Mouse (Mus musculus) embryonic facial prominence, embryonic 14.5 days (tissue): ENCODE measurements around the gene Fcf1. TPM values are rescaled to one million over a fixed set of nuclear protein-coding genes. Genes with fewer than 3 reads are reported as not detected.

Experiments
- ATAC-seq: fragments of 200-750 bp; cut with Nextera tagmentation; 2 replicates; pipeline ENCODE4 v1.8.0; 2017; ENCODE audit warnings: low read depth, moderate number of reproducible peaks, moderate TSS enrichment
- DNase-seq: peaks from one replicate; pipeline ENCODE4 v3.0.0-alpha.2; 2015; ENCODE audit warnings: low spot score
- H3K27ac ChIP-seq: fragments of 300-500 bp; sonication (generic); replicated peaks from 2 replicates; pipeline ENCODE4 v1.5.1; 2014; ENCODE audit warnings: low read depth, mild to moderate bottlenecking, low read length, moderate library complexity
- H3K27me3 ChIP-seq: fragments of 300-500 bp; sonication (generic); replicated peaks from 2 replicates; pipeline ENCODE4 v1.6.1; 2014; ENCODE audit warnings: low read length; ENCODE audit not compliant: control insufficient read depth, insufficient read depth
- H3K36me3 ChIP-seq: fragments of 300-500 bp; sonication (generic); 2 replicates; pipeline ENCODE4 v1.6.1; 2014; ENCODE audit warnings: low read length, mixed read lengths; ENCODE audit not compliant: control insufficient read depth, insufficient read depth
- H3K4me1 ChIP-seq: fragments of 300-500 bp; sonication (generic); 2 replicates; pipeline ENCODE4 v1.6.1; 2014; ENCODE audit warnings: antibody characterized with exemption, low read length; ENCODE audit not compliant: control insufficient read depth, insufficient read depth
- H3K4me2 ChIP-seq: fragments of 300-500 bp; sonication (generic); 2 replicates; pipeline ENCODE4 v1.6.1; 2014; ENCODE audit warnings: low read depth, mild to moderate bottlenecking, low read length, moderate library complexity, mixed read lengths
- H3K4me3 ChIP-seq: fragments of 300-500 bp; sonication (generic); 2 replicates; pipeline ENCODE4 v1.5.1; 2014; ENCODE audit warnings: low read depth, mild to moderate bottlenecking, low read length
- H3K9ac ChIP-seq: fragments of 300-500 bp; sonication (generic); 2 replicates; pipeline ENCODE4 v1.6.1; 2014; ENCODE audit warnings: low read depth, mild to moderate bottlenecking, low read length, moderate library complexity, mixed read lengths
- H3K9me3 ChIP-seq: fragments of 300-500 bp; sonication (generic); 2 replicates; pipeline ENCODE4 v1.6.1; 2016; ENCODE audit warnings: low read length; ENCODE audit not compliant: control insufficient read depth
- WGBS: fragments of 180-500 bp; shearing (Covaris S2); extraction: QIAGEN DNeasy Blood & Tissue Kit; methylation state at CpG from one replicate; pipeline ENCODE4 v1.1.7; 2014; 5-methylcytosine and 5-hydroxymethylcytosine counted together
- polyA plus RNA-seq: library from polyadenylated mRNA; unstranded; fragments of >200 nt; fragmentation: Nextera tagmentation; extraction: Ambion mirVana; gene quantifications from 2 replicates; pipeline ENCODE4 v1.2.1, GENCODE M21; 2014

Fcf1 gene
- polyA plus RNA-seq, 1 experiment from 2014 or later = 126 TPM

- no peak overlapping the region for H3K4me3 ChIP-seq
- ATAC-seq = no peak
- WGBS = 90% methylated on average over 3 of the region's 3 CpGs
Observed at GRCm38 (mm10) chr12:84956317-84956716, 14.4 kb upstream of the Fcf1 start.

DNA sequence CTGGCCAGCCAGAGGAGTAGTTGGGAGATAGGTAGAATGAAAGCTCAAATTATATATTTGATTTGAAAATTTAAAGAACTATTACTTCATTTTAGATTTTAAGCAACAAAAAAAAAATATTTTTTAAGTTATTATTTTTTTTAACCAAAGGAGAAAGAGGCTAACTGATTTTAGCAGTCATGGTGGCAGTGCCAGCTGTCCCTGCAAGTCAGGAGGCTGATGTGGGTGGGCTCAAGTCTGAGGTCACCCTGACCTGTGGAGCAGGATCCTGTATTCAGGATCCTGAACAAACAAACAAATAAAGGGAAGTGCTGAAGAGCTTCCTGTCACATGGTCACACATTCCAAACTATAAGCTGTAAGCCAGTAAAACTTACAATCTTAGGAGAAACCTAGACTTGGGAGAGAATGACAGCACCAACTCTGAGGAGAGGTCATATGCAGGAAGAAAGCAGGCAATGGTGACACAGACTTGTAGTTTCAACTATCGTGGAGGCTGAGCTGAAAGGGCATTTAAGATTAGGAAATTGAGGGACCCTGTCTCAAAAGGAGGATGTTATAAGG, 11.8 kb upstream of the Fcf1 start:
- Histone ChIP-seq H3K36me3 (peaks cover 22% of the 10 kb centered on the region), H3K27ac (no peak overlapping the region), H3K4me3 (no peak overlapping the region), H3K4me1 (no peaks in the 10 kb centered on the region), H3K4me2 (no peak overlapping the region), H3K27me3 (no peaks in the 10 kb centered on the region), H3K9ac (no peak overlapping the region), H3K9me3 (no peaks in the 10 kb centered on the region)
- no peak for ATAC-seq
- 63% methylated on average over 1 of the region's 1 CpGs for whole genome bisulfite sequencing
- no peak for DNase-seq

More at GRCm38 (mm10) chr12:84956317-84956716, 14.4 kb upstream of the Fcf1 start:
- H3K27ac ChIP-seq = no peak overlapping the region
- no peaks in the 10 kb centered on the region for H3K4me1 ChIP-seq
- H3K9me3 ChIP-seq = no peaks in the 10 kb centered on the region
- no peak overlapping the region for H3K9ac ChIP-seq
- H3K36me3 ChIP-seq = peaks cover 15% of the 10 kb centered on the region
- no peak for DNase-seq
- no peak overlapping the region for H3K4me2 ChIP-seq
- no peaks in the 10 kb centered on the region for H3K27me3 ChIP-seq

GRCm38 (mm10) chr12:84962606-84963005, 8.1 kb upstream of the Fcf1 start:
- Histone ChIP-seq H3K4me2 (no peak overlapping the region), H3K27me3 (no peaks in the 10 kb centered on the region), H3K4me3 (no peak overlapping the region), H3K4me1 (no peaks in the 10 kb centered on the region), H3K36me3 (peaks cover 21% of the 10 kb centered on the region), H3K27ac (no peak overlapping the region), H3K9ac (no peak overlapping the region), H3K9me3 (no peaks in the 10 kb centered on the region)
- DNase-seq = no peak
- WGBS = 81% methylated on average over 7 of the region's 7 CpGs
- ATAC-seq = no peak

DNA sequence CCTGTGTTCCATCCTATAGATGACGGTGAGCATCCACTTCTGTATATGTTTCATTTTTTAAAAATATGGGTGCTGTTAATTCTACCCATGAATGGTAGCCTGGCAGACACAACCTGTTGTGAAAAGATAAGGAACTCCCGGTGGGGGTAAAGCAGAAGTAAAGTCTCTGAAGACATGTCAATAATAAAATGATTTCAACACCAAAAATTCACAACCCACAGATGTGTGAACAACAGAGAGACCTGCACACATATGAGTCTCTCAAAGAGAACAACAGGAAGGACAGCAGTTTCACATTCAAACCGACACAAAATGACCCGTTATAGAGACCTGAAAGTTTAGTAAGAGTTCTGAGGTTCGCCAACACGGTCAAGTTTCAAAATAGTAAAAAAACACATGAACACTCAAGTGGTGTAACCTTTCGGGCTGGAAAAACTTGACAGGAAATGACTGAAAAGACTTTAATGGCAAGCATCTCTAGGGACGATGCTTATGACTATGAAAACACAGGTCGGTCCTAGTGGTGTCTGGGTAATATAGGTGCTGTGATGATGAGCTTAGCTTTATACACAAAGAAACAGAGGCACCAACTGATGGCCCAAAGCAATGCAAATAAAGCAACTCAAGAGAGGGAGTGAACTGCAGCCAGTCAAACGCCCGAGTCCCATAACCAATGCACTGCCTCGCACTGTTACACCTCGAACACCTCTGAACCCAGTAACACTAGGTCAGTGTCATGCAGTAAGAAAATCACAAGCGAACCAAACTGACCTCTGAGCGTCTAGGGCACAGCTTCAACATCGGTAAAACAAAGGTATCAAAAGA, 1.7 kb upstream of the Fcf1 start:
- Histone ChIP-seq H3K9ac (peak overlapping the region; percentile 86; the same call in 1 of the 2 replicates), H3K27me3 (no peaks in the 10 kb centered on the region), H3K36me3 (peaks cover 13% of the 10 kb centered on the region), H3K4me1 (peaks cover 8% of the 10 kb centered on the region), H3K9me3 (no peaks in the 10 kb centered on the region), H3K4me2 (peak overlapping the region; percentile 91), H3K27ac (no peak overlapping the region), H3K4me3 (peak overlapping the region; percentile 87)
- DNase-seq = no peak
- ATAC-seq = no peak
- WGBS = 77% methylated on average over 16 of the region's 16 CpGs

DNA sequence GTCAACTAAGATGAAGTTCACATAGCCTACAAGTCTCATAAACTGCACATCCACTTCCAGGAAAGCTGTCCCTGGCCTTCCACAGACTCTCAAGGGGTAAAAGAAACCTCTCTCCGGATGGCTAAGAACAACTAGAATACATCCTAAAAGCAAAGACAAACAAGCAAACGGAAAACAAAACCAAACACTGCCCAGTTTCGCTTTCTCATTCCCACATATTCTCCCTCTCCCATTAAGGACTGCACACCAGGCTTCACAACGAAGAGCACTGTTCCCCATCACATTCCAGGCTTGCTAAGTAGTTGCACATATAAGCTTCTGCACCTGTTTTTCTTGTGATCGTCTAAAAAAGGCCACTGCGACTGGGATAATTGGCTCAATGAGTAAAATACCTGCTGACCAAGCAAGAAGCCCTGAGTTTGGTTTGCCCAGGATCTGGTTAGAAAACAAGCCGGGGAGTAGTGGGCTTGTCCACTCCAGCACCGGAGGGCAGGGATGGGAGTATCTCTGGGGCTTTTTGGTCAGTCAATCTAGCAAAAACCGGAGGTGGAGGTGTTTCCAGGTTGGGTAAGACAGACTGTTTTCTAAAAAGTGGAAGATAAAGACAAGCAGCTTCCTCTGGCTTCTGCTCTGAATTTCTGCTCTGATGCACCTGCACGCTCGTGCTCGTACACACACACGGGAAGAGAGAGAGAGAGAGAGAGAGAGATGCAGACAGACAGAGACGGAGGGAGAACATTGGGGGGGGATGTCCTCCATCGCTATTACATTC, 855 bp upstream of the Fcf1 start:
- Histone ChIP-seq H3K27ac (no peak overlapping the region), H3K4me3 (peak overlapping the region; percentile 87), H3K36me3 (peaks cover 19% of the 10 kb centered on the region), H3K27me3 (no peaks in the 10 kb centered on the region), H3K4me1 (peaks cover 8% of the 10 kb centered on the region), H3K9me3 (no peaks in the 10 kb centered on the region), H3K4me2 (peak overlapping the region; percentile 91), H3K9ac (peak overlapping the region; percentile 86)
- WGBS = 27% methylated on average over 15 of the region's 15 CpGs
- 0 out of 2 replicates have a peak, but pooled peaks have one; percentile 15 for ATAC-seq
- DNase-seq = no peak

DNA sequence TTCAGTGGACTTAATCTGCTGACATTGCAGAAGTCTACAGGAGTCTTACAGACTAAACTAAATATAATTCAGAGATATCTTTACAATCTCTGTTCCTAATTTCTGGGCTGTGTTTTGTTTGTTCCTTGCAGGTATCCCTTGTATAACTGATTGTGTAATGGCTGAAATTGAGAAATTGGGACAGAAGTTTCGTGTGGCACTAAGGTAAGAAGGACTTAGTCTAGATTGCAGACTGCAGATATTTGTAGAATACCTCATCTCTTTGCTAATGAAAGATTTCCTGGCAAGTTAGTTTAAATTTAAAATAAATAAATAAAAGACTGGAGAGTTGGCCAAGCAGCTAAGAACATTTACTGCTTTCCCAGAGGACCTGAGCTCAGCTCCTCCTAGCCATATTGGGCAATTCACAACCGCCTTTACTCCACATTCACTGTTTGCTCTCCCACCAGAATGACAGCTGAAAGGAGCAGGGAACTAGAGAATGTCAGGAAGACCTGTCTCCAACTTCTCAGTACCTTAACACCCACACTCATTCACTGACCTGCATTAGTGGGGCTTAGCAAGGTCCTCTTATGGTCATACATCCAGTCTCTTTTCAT, 8.7 kb downstream of the Fcf1 start:
- WGBS = 94% methylated on average over 2 of the region's 2 CpGs

GRCm38 (mm10) chr12:84989456-84989855, 18.8 kb downstream of the Fcf1 start:
- H3K9ac ChIP-seq = no peak overlapping the region
- H3K27me3 ChIP-seq = no peaks in the 10 kb centered on the region
- H3K36me3 ChIP-seq = peaks cover 2% of the 10 kb centered on the region; the same call in 1 of the 2 replicates
- H3K27ac ChIP-seq = no peak overlapping the region
- peaks cover 4% of the 10 kb centered on the region; the same call in 1 of the 2 replicates for H3K9me3 ChIP-seq
- no peaks in the 10 kb centered on the region for H3K4me1 ChIP-seq
- H3K4me3 ChIP-seq = no peak overlapping the region
- DNase-seq (peak; percentile 20), ATAC-seq (no peak)
- no peak overlapping the region for H3K4me2 ChIP-seq
- WGBS = 45% methylated on average over 4 of the region's 4 CpGs

More for the DNA sequence above, 8.7 kb downstream of the Fcf1 start:
- DNase-seq = no peak
- peaks cover 91% of the 10 kb centered on the region for H3K36me3 ChIP-seq
- H3K9me3 ChIP-seq = no peaks in the 10 kb centered on the region
- no peaks in the 10 kb centered on the region for H3K27me3 ChIP-seq
- no peak overlapping the region for H3K4me2 ChIP-seq
- H3K4me1 ChIP-seq = no peaks in the 10 kb centered on the region
- H3K9ac ChIP-seq = no peak overlapping the region
- H3K4me3 ChIP-seq = no peak overlapping the region
- ATAC-seq = no peak
- no peak overlapping the region for H3K27ac ChIP-seq

DNA sequence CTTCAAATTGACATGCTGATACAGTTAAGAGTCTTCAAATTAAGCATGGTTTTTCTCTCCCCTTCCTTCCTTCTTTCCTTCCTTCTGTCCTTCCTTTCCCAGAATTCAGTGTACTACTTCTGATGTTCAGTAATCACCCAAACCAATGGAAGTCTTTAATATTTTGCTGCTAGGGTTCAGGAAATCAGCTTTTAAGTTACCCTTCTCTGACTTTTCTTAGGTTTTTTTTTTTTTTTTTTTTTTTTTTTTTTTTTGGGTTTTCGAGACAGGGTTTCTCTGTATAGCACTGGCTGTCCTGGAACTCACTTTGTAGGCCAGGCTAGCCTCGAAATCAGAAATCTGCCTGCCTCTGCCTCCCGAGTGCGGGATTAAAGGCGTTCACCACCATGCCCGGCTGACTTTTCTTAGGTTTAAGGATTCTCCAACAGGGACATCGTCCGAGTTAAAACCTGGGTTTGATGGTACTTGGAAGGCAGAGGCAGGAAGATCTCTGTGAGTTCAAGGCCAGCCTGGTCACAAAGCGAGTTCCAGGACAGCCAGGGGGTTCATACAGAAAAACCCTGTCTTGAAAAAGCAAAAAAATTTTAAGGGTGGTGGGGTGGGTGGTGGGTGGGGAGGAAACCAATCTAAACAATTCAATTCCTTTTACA, 24.5 kb downstream of the Fcf1 start:
- ATAC-seq = no peak
- Histone ChIP-seq H3K4me1 (peaks cover 15% of the 10 kb centered on the region), H3K27ac (no peak overlapping the region), H3K4me2 (peak overlapping the region; percentile 97), H3K9ac (peak overlapping the region; percentile 95; the same call in 1 of the 2 replicates), H3K4me3 (peak overlapping the region; percentile 99), H3K27me3 (no peaks in the 10 kb centered on the region), H3K36me3 (no peaks in the 10 kb centered on the region), H3K9me3 (peaks cover 4% of the 10 kb centered on the region; the same call in 1 of the 2 replicates)
- no peak for DNase-seq
- 91% methylated on average over 8 of the region's 9 CpGs for WGBS
